Mouse (Mus musculus) stomach, postnatal 0 days (tissue): ENCODE data around the gene Net1.

Source experiments
- CTCF ChIP-seq: IDR thresholded peaks from 2 replicates; pipeline ENCODE4 v1.5.1; 2016; ENCODE audit warnings: antibody characterized with exemption, low read depth, mild to moderate bottlenecking, moderate library complexity
- EP300 ChIP-seq: optimal IDR thresholded peaks from 2 replicates; pipeline ENCODE3; 2016; ENCODE audit warnings: antibody characterized with exemption

GRCm38 (mm10) chr13:3899301-3899700, 18.7 kb downstream of the Net1 start:
- TF ChIP-seq EP300: no peak
- TF ChIP-seq CTCF: no peak
